Mouse (Mus musculus): ENCODE results near the gene Ltk. TPM values are rescaled to one million over a fixed set of nuclear protein-coding genes. Genes with fewer than 3 reads are reported as not detected.
"Not testable (repeated sequence)": the region's sequence is repeated elsewhere in the genome, so short reads cannot be mapped to it uniquely, and the experiment has no call there.

The Ltk gene
- polyA plus RNA-seq, 1 experiment, result not detected

DNA sequence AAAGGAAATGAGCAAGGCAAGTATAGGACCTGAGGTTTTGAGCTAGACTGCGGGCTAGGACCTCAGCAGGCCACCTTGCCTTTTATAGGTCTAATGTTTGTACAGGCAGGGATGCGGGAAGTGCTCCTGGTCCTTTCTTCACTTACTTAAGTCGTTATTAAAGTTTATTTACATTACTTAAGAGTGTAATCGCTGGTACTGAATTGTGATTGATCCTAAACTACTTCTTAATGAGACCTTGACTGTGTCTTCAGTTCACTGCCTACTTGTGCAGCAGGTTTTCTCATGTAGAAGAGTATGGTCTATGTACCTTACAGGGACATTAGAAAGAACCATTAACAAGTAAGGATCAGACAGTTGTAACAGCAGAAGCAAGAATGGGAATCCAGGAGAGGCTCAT, 29.5 kb downstream of the Ltk start:
- TF ChIP-seq GATA1 (IDR thresholded peaks at IDR 0.05; ENCODE audit: low read length) (no peak), TAL1 (IDR thresholded peaks at IDR 0.05; ENCODE audit: low read length) (no peak)
- Histone ChIP-seq H3K36me3 (ENCODE audit: control insufficient read depth) (peaks cover 86% of the 10 kb centered on the region), H3K4me3 (replicated peaks) (no peak overlapping the region), H3K27me3 (ENCODE audit: control insufficient read depth) (no peaks in the 10 kb centered on the region), H3K4me1 (ENCODE audit: control insufficient read depth) (peaks cover 16% of the 10 kb centered on the region), H3K9me3 (ENCODE audit: control insufficient read depth, low read length) (no peaks in the 10 kb centered on the region)

DNA sequence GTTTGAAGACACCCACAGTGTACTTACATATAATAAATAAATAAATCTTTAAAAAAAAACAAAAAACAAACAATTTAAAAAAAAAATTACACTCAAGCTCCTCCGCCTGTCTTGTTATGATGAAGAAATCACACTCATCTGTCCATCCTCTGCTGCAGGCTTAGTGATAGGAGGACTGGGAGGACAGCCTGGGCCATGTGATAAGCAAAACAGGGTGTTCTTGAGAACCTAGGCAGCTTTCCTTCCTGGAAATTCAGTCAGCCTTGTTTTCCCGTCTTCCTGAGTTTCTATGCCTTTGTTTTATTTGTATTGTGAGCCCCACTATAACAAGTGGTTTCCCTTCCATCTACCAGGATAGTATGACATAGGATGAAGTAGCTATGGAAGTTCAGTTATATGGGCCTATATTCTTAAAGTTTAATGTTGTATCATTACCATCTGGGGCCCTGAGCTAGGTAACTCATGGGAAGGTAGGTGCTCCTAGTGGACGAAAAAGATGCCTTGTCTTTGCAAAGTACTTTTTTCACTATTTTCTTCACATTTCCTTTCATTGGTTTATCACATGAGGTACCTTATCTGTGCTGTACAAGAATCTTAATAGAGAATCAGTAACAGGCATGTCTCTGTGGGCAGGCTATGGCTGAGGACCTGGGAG, 32.3 kb downstream of the Ltk start:
- TF ChIP-seq GATA1 (IDR thresholded peaks at IDR 0.05; ENCODE audit: low read length), result no peak
- no peak for TF ChIP-seq TAL1 (IDR thresholded peaks at IDR 0.05; ENCODE audit: low read length)
- Histone ChIP-seq H3K9me3 (ENCODE audit: control insufficient read depth, low read length) (no peaks in the 10 kb centered on the region), H3K4me3 (replicated peaks) (no peak overlapping the region), H3K4me1 (ENCODE audit: control insufficient read depth) (peaks cover 22% of the 10 kb centered on the region), H3K36me3 (ENCODE audit: control insufficient read depth) (peaks cover 87% of the 10 kb centered on the region), H3K27me3 (ENCODE audit: control insufficient read depth) (no peaks in the 10 kb centered on the region)

DNA sequence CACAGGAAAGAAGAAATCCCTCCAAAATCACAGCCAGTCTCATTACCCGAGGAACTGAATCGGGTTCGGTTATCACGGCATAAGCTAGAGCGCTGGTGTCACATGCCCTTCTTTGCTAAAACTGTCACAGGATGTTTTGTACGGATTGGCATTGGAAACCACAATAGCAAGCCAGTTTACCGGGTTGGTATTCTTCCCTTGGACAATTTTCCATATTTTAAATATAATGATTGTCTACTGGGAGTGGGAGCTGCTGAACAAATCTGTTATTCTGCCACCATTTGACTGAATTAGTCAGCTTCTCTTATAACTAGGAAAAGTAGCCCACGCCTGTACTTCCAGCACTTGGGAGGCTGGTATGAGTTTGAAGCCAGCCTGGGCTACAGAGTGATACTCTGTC, 39.2 kb downstream of the Ltk start:
- Histone ChIP-seq H3K4me1 (ENCODE audit: control insufficient read depth) (peaks cover 6% of the 10 kb centered on the region), H3K36me3 (ENCODE audit: control insufficient read depth) (peaks cover 84% of the 10 kb centered on the region), H3K27me3 (ENCODE audit: control insufficient read depth) (no peaks in the 10 kb centered on the region), H3K4me3 (replicated peaks) (no peak overlapping the region), H3K9me3 (ENCODE audit: control insufficient read depth, low read length) (no peaks in the 10 kb centered on the region)
- no peak for TF ChIP-seq TAL1 (IDR thresholded peaks at IDR 0.05; ENCODE audit: low read length)
- TF ChIP-seq GATA1 (IDR thresholded peaks at IDR 0.05; ENCODE audit: low read length), result no peak

DNA sequence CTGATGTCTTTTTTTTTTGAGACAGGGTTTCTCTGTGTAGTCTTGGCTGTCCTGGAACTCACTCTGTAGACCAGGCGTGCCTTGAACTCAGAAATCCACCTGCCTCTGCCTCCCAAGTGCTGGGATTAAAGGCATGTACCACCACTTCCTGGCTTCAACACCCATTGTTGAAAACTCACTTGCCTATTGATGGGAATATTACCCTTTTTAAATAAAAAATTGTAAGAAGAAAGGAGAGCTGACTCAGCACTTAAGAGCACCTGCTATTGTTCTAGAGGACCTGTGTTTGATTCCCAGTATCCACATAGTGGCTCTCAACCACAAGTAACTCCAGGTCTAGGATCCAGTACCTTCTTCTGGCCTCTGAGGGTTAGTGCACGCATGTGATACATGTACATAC, 44.4 kb downstream of the Ltk start:
- peaks cover 77% of the 10 kb centered on the region for H3K36me3 ChIP-seq (ENCODE audit: control insufficient read depth)
- not testable (repeated sequence) for H3K9me3 ChIP-seq (ENCODE audit: control insufficient read depth, low read length); H3K4me1 ChIP-seq (ENCODE audit: control insufficient read depth); H3K27me3 ChIP-seq (ENCODE audit: control insufficient read depth); H3K4me3 ChIP-seq (replicated peaks)

DNA sequence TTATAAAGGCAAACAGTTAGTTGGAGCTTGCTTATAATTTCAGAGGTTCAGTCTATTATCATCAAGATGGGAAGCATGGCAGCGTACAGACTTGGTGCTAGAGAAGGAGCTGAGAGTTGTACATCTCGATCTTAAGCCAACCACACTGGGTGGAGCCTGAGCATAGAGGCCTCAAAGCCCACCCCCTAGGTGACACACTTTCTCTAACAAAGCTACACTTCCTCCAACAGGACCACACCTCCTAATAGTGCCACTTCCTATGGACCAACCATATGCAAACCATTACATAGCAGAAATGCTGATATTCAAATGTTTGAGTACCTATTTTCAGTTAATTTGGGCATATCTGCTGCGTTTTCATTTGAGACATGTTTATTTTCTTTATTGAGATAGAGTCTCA, 50.2 kb downstream of the Ltk start:
- no peaks in the 10 kb centered on the region for H3K4me1 ChIP-seq (ENCODE audit: control insufficient read depth)
- H3K9me3 ChIP-seq (ENCODE audit: control insufficient read depth, low read length), result no peaks in the 10 kb centered on the region
- TF ChIP-seq TAL1 (IDR thresholded peaks at IDR 0.05; ENCODE audit: low read length) (no peak), GATA1 (IDR thresholded peaks at IDR 0.05; ENCODE audit: low read length) (no peak)
- no peak overlapping the region for H3K4me3 ChIP-seq (replicated peaks)
- no peaks in the 10 kb centered on the region for H3K27me3 ChIP-seq (ENCODE audit: control insufficient read depth)
- H3K36me3 ChIP-seq (ENCODE audit: control insufficient read depth), result peaks cover 69% of the 10 kb centered on the region

DNA sequence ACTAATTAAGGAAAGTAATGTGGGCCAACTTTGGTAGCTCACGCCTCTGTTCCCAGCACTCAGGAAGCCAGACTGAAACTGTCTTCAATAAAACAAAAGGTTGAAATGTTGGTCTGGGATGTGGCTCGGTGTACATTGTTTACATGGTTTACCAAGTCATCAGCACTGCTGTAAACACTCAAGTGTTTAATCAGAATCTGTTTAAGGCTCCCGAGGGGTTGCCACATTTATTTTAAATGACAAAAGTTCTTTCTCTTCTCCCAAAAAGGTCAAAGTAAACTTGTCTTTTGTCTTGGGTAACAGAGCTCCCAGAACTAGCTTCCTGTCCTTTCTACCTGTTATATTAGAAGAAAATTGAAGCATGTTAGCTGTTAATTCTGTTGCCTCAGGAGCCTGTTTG, 52.6 kb downstream of the Ltk start:
- peaks cover 66% of the 10 kb centered on the region for H3K36me3 ChIP-seq (ENCODE audit: control insufficient read depth)
- H3K9me3 ChIP-seq (ENCODE audit: control insufficient read depth, low read length), result no peaks in the 10 kb centered on the region
- no peaks in the 10 kb centered on the region for H3K27me3 ChIP-seq (ENCODE audit: control insufficient read depth)
- TF ChIP-seq GATA1 (IDR thresholded peaks at IDR 0.05; ENCODE audit: low read length), result no peak
- no peak for TF ChIP-seq TAL1 (IDR thresholded peaks at IDR 0.05; ENCODE audit: low read length)
- no peaks in the 10 kb centered on the region for H3K4me1 ChIP-seq (ENCODE audit: control insufficient read depth)
- no peak overlapping the region for H3K4me3 ChIP-seq (replicated peaks)

DNA sequence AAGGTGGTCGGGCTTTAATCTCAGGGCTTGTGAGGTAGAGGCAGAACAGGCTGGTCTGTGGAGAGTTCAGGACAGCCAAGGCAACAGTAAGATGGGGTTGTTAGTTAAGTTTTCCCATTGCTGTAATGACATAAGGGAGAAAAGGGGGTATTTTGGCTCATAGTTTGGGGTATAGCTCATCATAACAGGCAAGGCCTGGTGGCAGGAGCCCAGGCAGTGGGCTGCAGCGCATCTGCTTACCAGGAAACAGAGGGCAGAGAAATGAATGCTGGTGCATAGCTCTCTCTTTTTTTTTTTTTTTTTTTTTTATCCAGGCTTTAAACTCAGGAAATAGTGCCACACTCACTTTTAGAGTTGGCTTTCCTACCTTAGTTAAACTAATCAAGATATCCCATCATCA, 57.1 kb downstream of the Ltk start:
- no peaks in the 10 kb centered on the region for H3K27me3 ChIP-seq (ENCODE audit: control insufficient read depth)
- H3K9me3 ChIP-seq (ENCODE audit: control insufficient read depth, low read length), result no peaks in the 10 kb centered on the region
- H3K36me3 ChIP-seq (ENCODE audit: control insufficient read depth), result peaks cover 46% of the 10 kb centered on the region
- no peaks in the 10 kb centered on the region for H3K4me1 ChIP-seq (ENCODE audit: control insufficient read depth)
- no peak overlapping the region for H3K4me3 ChIP-seq (replicated peaks)
- TF ChIP-seq TAL1 (IDR thresholded peaks at IDR 0.05; ENCODE audit: low read length) (no peak), GATA1 (IDR thresholded peaks at IDR 0.05; ENCODE audit: low read length) (no peak)

Other genes starting within 250 kb of the Ltk start
- gene Exd1, start 212.8 kb downstream of the Ltk start, polyA plus RNA-seq (2012), result not detected in 2 replicates
- gene Chp1, start 212.7 kb downstream of the Ltk start, polyA plus RNA-seq (2012), result 2.0 and 2.3 TPM in 2 replicates
- 1.8 and 1.9 TPM in 2 replicates for gene Nusap1, start 142.1 kb downstream of the Ltk start, polyA plus RNA-seq (2012)
- gene Oip5, start 142.0 kb downstream of the Ltk start, polyA plus RNA-seq (2012), result 3.6 and 6.2 TPM in 2 replicates
- 0.16 and 0.62 TPM in 2 replicates for gene Ndufaf1, start 97.6 kb downstream of the Ltk start, polyA plus RNA-seq (2012)
- 5.3 and 5.8 TPM in 2 replicates for gene Rtf1, start 85.4 kb downstream of the Ltk start, polyA plus RNA-seq (2012)
- 0.05 and 0.06 TPM in 2 replicates for gene Itpka, start 18.1 kb downstream of the Ltk start, polyA plus RNA-seq (2012)
- 0.74 and 0.80 TPM in 2 replicates for gene Rpap1, start 27.1 kb upstream of the Ltk start, polyA plus RNA-seq (2012)
- gene Tyro3, start 37.3 kb upstream of the Ltk start, polyA plus RNA-seq (2012), result 0.01 TPM in 1 of 2 replicates, not detected in the other
- gene Mga, start 136.8 kb upstream of the Ltk start, polyA plus RNA-seq (2012), result 0.01 and 0.02 TPM in 2 replicates
- gene Mapkbp1, start 212.3 kb upstream of the Ltk start, polyA plus RNA-seq (2012), result 0.02 TPM in 2 replicates

Measured in erythroblast, embryonic 14.5 days (primary cell).